Mouse (Mus musculus): ENCODE results near the gene Sgpp1. TPM values are rescaled to one million over a fixed set of nuclear protein-coding genes. Genes with fewer than 3 reads are reported as not detected.
"Not testable (repeated sequence)": the region's sequence is repeated elsewhere in the genome, so short reads cannot be mapped to it uniquely, and the experiment has no call there.

Sgpp1 gene
- total RNA-seq, 2 experiments from 2014 or later: 42.8 to 53.2 TPM

DNA sequence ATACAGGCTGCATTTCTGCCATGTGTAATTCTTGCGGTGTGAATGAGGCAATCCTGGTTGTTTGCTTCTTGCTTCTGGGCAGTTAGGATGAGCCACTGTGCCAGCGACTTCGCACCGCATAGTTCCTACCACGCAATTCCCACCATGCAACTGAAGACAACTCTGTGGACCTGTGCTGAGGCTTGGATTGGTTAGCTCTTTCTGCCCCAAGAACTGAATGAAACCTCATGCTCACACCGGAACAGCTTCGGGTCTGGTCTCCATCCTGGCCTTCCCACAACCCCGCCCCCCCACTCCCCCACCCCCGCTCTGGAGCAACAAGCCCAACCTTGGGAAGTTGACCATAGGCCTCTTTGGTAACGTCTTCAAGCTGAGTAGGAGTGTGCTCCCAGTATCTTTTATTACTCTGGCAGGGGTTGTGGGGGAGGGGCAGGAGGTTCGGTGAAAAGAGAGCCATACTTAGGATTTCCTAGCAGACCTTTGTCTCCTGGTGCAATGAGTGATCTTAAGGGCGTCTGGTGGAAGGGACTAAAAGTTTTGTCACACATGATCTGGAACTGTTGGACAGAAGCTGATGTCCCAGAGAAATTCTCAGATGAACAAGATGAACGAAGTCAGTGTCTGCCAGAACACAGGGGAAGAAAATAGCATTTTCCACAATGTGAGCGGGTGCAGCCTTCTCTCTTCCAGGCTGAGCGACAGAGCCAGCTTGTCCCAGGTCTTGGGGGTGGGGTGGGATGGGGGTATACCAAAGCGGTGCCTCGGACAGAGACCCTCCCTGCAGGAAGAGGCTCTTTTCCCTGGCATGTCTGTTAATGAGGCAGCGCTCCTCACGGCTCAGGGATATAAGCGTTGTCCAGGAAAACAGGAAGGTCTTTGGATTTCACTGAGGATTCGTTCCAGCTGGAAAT, 34.1 kb downstream of the Sgpp1 start:
- no peak for ATAC-seq (replicated peaks; ENCODE audit: low FRiP score, poor library complexity, severe bottlenecking)

DNA sequence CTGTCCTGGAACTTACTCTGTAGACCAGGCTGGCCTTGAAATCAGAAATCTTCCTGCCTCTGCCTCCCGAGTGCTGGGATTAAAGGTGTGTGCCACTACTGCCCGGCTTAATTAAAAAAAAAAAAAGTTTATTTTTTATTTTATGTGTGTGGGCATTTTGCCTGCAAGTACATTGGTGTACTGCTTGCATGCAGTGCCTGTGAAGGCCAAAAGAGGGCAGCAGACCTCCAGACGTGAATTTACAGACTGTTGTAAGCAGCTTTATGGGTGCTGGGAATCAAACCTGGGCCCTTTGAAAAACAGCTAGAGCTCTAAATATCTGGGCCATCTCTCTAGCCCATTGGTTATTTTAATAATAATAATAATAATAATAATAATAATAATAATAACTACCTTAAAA, 36.8 kb downstream of the Sgpp1 start:
- no peak for ATAC-seq (replicated peaks; ENCODE audit: low FRiP score, poor library complexity, severe bottlenecking)

DNA sequence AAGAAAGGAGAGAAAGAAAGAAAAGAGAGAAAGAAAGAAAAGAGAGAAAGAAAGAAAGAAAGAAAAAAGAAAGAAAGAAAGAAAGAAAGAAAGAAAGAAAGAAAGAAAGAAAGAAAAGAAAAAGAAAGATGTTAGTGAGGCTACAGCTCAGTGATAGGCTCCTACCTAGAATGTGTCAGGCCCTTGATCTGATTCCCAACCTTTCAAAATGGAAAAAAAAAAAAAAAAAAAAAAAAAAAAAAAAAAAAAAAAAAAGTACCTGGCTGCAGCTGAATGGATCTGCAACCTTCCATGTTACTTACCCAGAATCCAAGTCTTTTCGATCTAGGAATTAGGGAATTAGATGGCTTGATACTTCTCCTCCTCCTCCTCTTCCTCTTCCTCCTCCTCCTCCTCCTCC, 39.7 kb downstream of the Sgpp1 start:
- ATAC-seq (replicated peaks; ENCODE audit: low FRiP score, poor library complexity, severe bottlenecking): not testable (repeated sequence)

DNA sequence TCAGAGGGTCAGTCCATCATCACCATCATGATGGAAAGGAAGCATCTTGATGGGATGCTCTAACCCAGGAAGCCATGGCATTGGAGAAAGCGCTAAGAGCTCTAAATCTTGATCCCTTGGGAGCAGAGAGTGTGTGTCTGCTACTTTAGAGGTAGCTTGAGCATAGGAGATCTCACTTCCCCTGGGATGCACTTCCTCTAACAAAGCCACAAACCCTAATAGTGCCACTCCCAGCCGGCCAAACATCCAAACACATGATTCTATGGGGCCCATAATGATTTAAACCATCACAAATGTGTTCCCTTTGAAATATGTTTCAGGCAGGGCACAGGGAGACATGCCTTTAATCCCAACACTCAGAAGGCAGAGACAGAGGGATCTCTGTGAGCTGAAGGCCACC, 46.5 kb downstream of the Sgpp1 start:
- no peak for ATAC-seq (replicated peaks; ENCODE audit: low FRiP score, poor library complexity, severe bottlenecking)

DNA sequence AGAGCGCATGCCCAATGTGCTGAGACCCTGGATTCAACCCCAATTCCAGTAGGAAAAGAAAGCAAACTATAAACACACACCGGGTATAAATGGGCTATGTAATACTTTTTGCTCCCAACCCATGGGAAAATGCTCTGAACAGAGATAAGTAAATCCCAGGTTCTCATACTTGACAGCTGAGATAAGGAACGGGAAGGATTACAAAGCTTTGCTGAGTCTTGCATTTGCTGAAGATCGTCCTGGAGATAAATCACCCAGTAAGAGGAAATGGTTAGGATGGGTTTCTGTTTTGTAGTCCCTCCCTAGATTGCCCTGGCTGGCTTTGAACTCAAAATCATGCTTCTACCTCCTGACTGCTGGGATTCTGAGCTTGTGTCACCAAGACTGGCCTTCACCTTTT, 48.2 kb downstream of the Sgpp1 start:
- ATAC-seq (replicated peaks; ENCODE audit: low FRiP score, poor library complexity, severe bottlenecking): no peak

DNA sequence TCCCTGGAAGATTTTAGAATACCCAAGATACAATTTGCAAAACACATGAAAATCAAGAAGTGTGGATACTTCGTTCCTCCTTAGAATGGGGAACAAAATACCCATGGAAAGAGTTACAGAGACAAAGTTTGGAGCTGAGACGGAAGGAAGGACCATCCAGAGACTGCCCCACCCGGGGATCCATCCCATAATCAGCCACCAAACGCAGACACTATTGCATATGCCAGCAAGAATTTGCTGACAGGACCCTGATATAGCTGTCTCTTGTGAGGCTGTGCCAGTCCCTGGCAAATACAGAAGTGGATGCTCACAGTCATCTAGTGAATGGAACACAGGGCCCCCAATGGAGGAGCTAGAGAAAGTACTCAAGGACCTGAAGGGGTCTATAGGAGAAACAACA, 51.5 kb downstream of the Sgpp1 start:
- not testable (repeated sequence) for ATAC-seq (replicated peaks; ENCODE audit: low FRiP score, poor library complexity, severe bottlenecking)

DNA sequence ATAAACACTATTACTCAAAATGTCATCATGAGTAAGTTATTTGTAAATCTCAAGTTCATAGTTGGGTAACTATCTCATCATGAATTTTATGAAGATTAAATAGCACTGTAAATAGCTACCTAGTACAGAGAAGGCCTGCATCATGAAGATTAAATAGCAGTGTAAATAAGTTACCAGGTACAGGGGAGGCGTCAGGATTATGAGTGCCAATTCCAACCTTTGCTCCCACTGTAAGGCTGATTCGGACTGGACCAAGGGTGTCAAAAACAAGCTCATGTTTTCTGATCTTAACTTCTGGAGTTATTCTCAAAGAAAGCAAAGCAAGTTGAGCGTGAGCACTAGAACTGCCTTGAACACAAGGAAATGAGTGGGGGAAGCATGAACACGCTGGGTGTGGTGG, 51.9 kb downstream of the Sgpp1 start:
- no peak for ATAC-seq (replicated peaks; ENCODE audit: low FRiP score, poor library complexity, severe bottlenecking)

DNA sequence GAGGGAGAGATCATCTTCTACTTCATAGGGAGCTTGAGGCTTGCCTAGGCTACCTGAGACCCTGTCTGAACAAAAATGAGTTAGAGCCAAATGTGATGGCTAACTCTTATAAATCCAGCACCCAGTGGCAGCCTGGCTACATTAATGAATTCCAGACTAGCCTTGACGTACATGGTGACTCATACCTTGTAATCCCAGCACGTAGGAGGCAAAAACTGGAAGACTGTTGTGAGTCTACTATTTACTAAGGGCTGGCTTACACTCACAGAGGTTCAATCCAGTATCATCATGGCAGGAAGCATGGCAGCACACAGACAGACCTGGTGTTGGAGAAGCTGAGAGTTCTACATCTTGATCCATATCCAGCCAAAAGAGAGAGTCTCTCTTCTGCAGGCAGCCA, 52.7 kb downstream of the Sgpp1 start:
- ATAC-seq (replicated peaks; ENCODE audit: low FRiP score, poor library complexity, severe bottlenecking): no peak

DNA sequence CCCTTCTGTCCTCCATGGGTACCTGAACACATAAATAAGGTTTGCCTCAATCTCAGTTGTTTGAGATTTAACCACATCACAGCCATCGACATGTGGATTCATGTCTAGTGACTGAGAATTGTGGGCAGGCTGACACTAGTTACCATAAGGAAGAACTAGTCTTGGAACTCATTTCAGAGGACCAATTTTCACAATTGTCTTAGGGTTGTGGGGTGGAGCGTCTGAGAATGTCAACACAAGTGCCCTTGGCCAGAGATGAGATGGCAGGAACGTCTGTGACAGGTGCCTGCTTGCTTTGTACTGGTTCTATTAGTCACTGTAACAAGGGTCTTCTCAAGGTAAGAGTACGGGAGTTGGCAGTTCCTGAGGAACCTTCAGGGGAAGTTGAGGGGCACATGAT, 54.4 kb downstream of the Sgpp1 start:
- ATAC-seq (replicated peaks; ENCODE audit: low FRiP score, poor library complexity, severe bottlenecking): no peak

DNA sequence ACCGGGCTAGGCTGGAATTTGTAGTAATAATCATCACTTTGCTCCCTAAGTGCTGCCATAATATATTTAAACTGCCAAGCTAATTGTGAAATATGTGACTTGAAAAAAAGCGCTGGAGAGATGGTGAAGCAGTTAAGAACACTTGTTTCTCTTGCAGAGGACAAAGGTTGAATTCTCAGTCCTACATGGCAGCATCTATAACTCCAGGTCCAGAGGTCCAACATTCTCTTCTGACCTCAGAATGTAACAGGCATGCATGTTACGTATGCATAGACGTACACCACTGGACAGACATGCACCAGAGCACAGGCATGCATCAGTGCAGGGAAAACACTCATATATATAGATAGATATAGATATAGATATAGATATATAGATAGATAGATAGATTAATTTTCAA, 57.1 kb downstream of the Sgpp1 start:
- no peak for ATAC-seq (replicated peaks; ENCODE audit: low FRiP score, poor library complexity, severe bottlenecking)

DNA sequence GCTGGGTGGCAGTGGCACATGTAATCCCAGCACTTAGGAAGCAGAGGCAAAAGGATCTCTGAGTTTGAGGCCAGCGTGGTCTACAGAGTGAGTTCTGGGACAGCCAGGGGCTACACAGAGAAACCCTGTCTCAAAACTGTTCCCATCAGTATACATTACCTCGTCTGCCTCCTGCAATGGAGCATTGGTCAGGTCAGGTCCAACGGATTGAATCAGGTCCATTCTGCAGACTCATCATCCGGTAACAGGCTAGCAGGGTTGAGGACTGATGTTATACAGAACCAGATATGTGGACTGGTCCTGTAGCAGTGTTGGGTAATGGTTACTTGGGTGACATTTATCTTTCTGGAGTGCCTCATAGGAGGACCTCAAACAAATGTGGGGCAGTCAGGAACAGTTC, 62.9 kb downstream of the Sgpp1 start:
- ATAC-seq (replicated peaks; ENCODE audit: low FRiP score, poor library complexity, severe bottlenecking): no peak

DNA sequence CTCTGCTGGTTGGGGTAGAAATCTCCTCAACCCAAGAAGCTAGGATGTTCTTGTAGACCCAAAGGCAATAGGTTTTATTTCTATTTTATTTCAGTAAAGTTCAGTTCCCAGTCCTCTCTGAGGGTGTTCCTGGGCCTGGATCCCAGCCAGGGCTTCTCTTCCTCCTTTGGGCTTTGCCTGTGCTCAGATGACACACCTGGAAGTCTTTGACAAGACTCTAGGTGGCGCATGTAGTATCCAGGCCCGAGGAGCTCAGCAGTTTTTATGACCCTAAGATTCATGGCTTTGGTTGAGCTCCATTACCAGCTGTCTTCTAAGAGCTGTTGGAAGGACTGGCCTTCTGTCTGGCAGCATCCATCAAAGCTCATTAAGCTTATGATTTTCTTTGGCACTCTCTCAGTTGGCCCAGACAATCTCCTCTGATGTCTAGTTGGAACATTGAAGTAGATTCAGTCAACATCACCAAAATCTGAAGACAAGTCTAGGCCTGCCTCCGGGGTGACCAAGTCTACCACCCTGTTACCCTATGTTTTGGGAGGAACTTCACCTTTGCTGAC, 63.7 kb downstream of the Sgpp1 start:
- no peak for ATAC-seq (replicated peaks; ENCODE audit: low FRiP score, poor library complexity, severe bottlenecking)

DNA sequence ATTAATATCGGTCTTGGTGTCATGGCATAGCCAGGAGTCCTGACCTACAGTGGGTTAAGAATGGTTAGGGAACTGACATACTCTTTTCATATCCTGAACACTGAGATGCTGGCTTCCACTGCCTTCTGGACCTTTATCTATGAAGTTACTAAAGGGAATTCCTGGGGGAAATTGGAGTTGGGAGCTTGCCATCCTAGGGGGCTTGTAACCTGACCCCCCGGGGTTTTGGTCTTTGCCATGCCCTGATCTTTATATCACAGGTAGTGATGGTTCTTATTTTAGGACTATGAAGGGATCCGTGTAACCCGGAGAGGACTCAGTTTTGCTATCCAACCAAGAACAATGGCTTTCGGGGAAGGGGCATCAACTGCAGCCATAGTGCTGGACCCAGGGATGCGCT, 64.9 kb downstream of the Sgpp1 start:
- ATAC-seq (replicated peaks; ENCODE audit: low FRiP score, poor library complexity, severe bottlenecking): no peak

DNA sequence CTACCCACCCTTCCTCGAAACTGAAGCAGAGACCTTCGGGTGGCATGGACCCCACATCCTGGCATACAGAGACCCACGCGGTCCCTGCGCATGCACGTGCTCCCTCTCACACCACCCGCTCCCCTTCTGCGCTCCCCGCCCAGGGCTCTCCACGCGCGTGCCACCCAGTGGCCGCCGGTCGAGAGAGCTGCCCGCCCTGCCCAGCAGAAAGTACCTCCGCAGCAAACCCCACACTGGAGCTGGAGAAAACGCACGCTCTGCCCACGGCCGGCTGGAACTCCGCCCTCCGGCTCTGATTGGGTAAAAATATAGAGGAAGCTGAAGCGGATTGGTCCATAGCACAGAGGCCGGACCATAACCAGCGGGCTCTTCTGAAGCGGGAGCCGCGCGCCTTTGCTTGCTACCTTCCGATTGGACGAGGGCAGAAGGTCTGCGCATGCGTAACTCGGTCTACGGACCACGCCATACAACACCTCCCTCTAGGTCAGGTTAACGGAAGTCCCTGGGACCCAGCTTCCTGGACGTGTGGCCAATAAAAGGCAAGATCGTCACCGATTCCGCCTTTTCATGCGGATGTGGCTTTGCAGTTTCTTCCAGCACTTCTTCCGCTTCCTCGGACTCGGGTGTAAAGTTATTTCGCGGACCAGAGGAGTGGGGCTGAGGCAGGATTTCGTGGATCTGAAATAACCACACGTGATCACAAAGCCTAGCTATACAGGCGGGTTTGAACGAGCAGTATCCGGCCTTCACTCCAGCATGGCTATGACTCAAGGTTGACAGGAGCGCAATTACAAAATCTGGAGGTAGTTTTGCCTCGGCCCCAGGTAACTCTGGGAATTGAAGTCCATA, 66.0 kb downstream of the Sgpp1 start, which contains the start of gene Wdr89:
Gene Wdr89, minus strand, starts transcription at position 280 of the 849 bp plus-strand sequence.
- ATAC-seq (replicated peaks; ENCODE audit: low FRiP score, poor library complexity, severe bottlenecking): peak; percentile 95

DNA sequence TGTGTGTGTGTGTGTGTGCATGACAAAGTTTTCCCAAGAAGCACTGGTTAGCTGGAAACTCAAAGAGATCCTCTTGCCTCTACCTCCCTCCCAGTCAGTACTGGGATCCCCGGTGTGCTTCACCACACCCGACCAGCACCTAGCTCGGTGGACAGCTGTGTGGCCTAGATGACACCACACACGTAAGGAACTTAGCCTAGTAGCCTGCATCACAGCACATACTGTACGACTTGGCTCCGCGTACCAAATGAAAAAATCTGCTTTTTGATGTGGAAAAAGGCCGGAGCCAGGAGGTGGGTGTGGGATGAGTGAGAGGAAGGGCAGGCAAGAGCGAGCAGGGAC, 66.6 kb downstream of the Sgpp1 start:
- ATAC-seq (replicated peaks; ENCODE audit: low FRiP score, poor library complexity, severe bottlenecking): peak; percentile 19; the same call in 1 of the 2 replicates

DNA sequence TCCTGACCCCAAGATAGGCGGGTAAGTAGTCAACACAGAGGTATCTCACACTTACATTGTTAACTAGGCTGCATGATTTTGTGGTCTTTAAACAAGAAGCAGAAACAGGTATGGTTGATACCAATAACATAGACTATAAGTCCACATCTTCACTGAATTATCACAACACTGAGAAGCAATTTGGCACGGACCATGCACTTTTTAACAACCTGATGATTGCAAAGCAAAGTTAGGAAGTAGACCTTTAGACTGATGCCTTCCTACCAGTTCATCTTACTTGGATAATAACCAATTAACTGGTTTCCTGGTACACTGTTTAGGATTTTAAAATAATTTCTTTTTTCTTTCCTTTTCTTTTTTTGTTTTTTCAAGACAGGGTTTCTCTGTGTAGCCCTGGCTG, 67.3 kb downstream of the Sgpp1 start:
- ATAC-seq (replicated peaks; ENCODE audit: low FRiP score, poor library complexity, severe bottlenecking): no peak

DNA sequence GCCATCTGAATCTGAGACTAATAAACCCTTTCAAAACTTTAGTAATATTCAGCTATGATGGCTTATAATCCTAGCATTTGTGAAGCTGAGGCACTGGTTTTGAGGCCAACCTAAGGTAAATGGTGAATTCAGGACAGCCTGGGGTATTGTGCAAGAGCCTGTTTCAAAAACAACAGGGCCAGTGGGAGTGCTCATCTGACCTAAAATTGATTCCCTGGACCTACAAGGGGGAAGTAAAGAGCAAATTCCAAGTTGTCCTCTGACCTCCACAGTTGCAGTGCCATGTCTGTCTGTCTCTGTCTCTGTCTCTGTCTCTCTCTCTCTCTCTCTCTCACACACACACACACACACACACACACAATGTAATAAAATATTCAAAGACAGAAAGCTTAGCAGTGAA, 68.6 kb downstream of the Sgpp1 start:
- no peak for ATAC-seq (replicated peaks; ENCODE audit: low FRiP score, poor library complexity, severe bottlenecking)

DNA sequence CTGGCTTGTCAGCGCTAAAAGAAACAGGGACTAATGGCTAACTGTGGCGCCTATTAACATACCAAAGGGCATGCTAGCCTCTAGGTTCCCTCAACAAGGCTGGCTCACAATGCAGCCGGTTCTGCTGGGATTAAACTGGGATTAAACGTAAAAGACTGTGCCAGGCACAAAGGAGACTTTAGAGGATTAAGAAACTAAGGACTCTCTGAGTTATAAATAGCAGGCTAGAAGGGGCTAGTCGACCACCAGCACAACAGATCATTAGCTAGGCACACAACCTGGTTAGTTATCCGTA, 71.1 kb downstream of the Sgpp1 start:
- ATAC-seq (replicated peaks; ENCODE audit: low FRiP score, poor library complexity, severe bottlenecking): no peak
